Mouse (Mus musculus) limb, embryonic 10.5 days (tissue): ENCODE results near the gene Ppp1r9a. TPM values are rescaled to one million over a fixed set of nuclear protein-coding genes. Genes with fewer than 3 reads are reported as not detected.

Experiments used
- DNase-seq: peaks from one replicate; pipeline ENCODE4 v3.0.0-alpha.2; 2017; ENCODE audit warnings: low spot score
- H3K27ac ChIP-seq: fragments of 300-500 bp; sonication (generic); 2 replicates; pipeline ENCODE4 v1.5.1; 2016; ENCODE audit warnings: mild to moderate bottlenecking
- H3K27me3 ChIP-seq: fragments of 300-500 bp; sonication (generic); 2 replicates; pipeline ENCODE4 v1.6.1; 2016; ENCODE audit warnings: low read depth, mild to moderate bottlenecking; ENCODE audit not compliant: poor library complexity, severe bottlenecking
- H3K36me3 ChIP-seq: fragments of 300-500 bp; sonication (generic); 2 replicates; pipeline ENCODE4 v1.6.1; 2016; ENCODE audit warnings: mild to moderate bottlenecking, moderate library complexity
- H3K4me1 ChIP-seq: fragments of 300-500 bp; sonication (generic); 2 replicates; pipeline ENCODE4 v1.6.1; 2016
- H3K4me3 ChIP-seq: fragments of 300-500 bp; sonication (generic); 2 replicates; pipeline ENCODE4 v1.5.1; 2016; ENCODE audit warnings: mild to moderate bottlenecking, moderate library complexity
- H3K9me3 ChIP-seq: fragments of 300-500 bp; sonication (generic); replicated peaks from 2 replicates; pipeline ENCODE4 v1.6.1; 2016; ENCODE audit warnings: mild to moderate bottlenecking
- WGBS: fragments of 180-500 bp; shearing (Covaris S2); methylation state at CpG from one replicate; pipeline ENCODE4 v1.1.7; 2016; 5-methylcytosine and 5-hydroxymethylcytosine counted together
- polyA plus RNA-seq: library from polyadenylated mRNA; unstranded; fragments of >200 nt; fragmentation: Nextera tagmentation; extraction: Ambion mirVana; gene quantifications from 2 replicates; pipeline ENCODE4 v1.2.1, GENCODE M21; 2016

The Ppp1r9a gene
- polyA plus RNA-seq, 1 experiment from 2014 or later = 28.5 TPM

- WGBS = 91% methylated on average over 4 of the region's 4 CpGs
- no peak overlapping the region for H3K27ac ChIP-seq
- no peak for DNase-seq
- no peaks in the 10 kb centered on the region for H3K9me3 ChIP-seq
- no peaks in the 10 kb centered on the region for H3K27me3 ChIP-seq
- no peaks in the 10 kb centered on the region for H3K36me3 ChIP-seq
- peaks cover 31% of the 10 kb centered on the region for H3K4me1 ChIP-seq
- H3K4me3 ChIP-seq = no peak overlapping the region
Observed at GRCm38 (mm10) chr6:5189507-5189906, 286.8 kb downstream of the Ppp1r9a start.

GRCm38 (mm10) chr6:5190761-5191160 lies 288.0 kb downstream of the Ppp1r9a start:
- no peaks in the 10 kb centered on the region for H3K9me3 ChIP-seq
- 90% methylated on average over 4 of the region's 4 CpGs for WGBS
- no peaks in the 10 kb centered on the region for H3K36me3 ChIP-seq
- H3K4me3 ChIP-seq = no peak overlapping the region
- H3K27me3 ChIP-seq = peaks cover 3% of the 10 kb centered on the region; the same call in 1 of the 2 replicates
- peaks cover 31% of the 10 kb centered on the region for H3K4me1 ChIP-seq
- no peak for DNase-seq
- H3K27ac ChIP-seq = no peak overlapping the region

GRCm38 (mm10) chr6:5193693-5194092 lies 291.0 kb downstream of the Ppp1r9a start, which contains the start of gene Pon1:
Pon1 (minus strand) TSS chr6:5193946.
- peak within 1 kb of the TSS; percentile 61; the same call in 1 of the 2 replicates for H3K27ac ChIP-seq

GRCm38 (mm10) chr6:5198590-5198989 lies 295.9 kb downstream of the Ppp1r9a start:
- Histone ChIP-seq H3K4me3 (no peak overlapping the region), H3K36me3 (no peaks in the 10 kb centered on the region), H3K9me3 (0 out of 2 replicates have a peak, but pooled peaks cover 2% of the 10 kb centered on the region), H3K4me1 (peaks cover 6% of the 10 kb centered on the region), H3K27me3 (peaks cover 3% of the 10 kb centered on the region; the same call in 1 of the 2 replicates), H3K27ac (no peak overlapping the region)
- no peak for DNase-seq
- 97% methylated on average over 5 of the region's 5 CpGs for WGBS

More at GRCm38 (mm10) chr6:5193693-5194092, 291.0 kb downstream of the Ppp1r9a start, which contains the start of gene Pon1:
- no peak for DNase-seq
- WGBS = 36% methylated on average over 5 of the region's 5 CpGs
- Histone ChIP-seq H3K4me1 (peaks cover 10% of the 10 kb centered on the region), H3K9me3 (0 out of 2 replicates have a peak, but pooled peaks cover 2% of the 10 kb centered on the region), H3K36me3 (no peaks in the 10 kb centered on the region), H3K4me3 (no peak within 1 kb of the TSS), H3K27me3 (peaks cover 3% of the 10 kb centered on the region; the same call in 1 of the 2 replicates)

GRCm38 (mm10) chr6:5199376-5199905 lies 296.7 kb downstream of the Ppp1r9a start:
- H3K4me1 ChIP-seq = no peaks in the 10 kb centered on the region
- 0 out of 2 replicates have a peak, but pooled peaks cover 2% of the 10 kb centered on the region for H3K9me3 ChIP-seq
- peaks cover 3% of the 10 kb centered on the region; the same call in 1 of the 2 replicates for H3K27me3 ChIP-seq
- no peaks in the 10 kb centered on the region for H3K36me3 ChIP-seq
- 88% methylated on average over 8 of the region's 8 CpGs for WGBS
- no peak overlapping the region for H3K4me3 ChIP-seq
- H3K27ac ChIP-seq = no peak overlapping the region
- DNase-seq = peak; percentile 22

GRCm38 (mm10) chr6:5199916-5200315 lies 297.2 kb downstream of the Ppp1r9a start:
- Histone ChIP-seq H3K36me3 (no peaks in the 10 kb centered on the region), H3K27ac (no peak overlapping the region), H3K4me3 (no peak overlapping the region), H3K27me3 (peaks cover 3% of the 10 kb centered on the region; the same call in 1 of the 2 replicates), H3K9me3 (0 out of 2 replicates have a peak, but pooled peaks cover 2% of the 10 kb centered on the region), H3K4me1 (no peaks in the 10 kb centered on the region)
- WGBS = 91% methylated on average over 3 of the region's 3 CpGs
- DNase-seq = peak; percentile 7

GRCm38 (mm10) chr6:5207817-5208216 lies 305.1 kb downstream of the Ppp1r9a start:
- no peaks in the 10 kb centered on the region for H3K9me3 ChIP-seq
- 81% methylated on average over 2 of the region's 2 CpGs for WGBS
- no peaks in the 10 kb centered on the region for H3K36me3 ChIP-seq
- no peak for DNase-seq
- no peaks in the 10 kb centered on the region for H3K4me1 ChIP-seq
- H3K27ac ChIP-seq = no peak overlapping the region
- H3K27me3 ChIP-seq = no peaks in the 10 kb centered on the region
- H3K4me3 ChIP-seq = no peak overlapping the region

Other genes with a start within 250 kb of the Ppp1r9a start
- 38.5 and 52.3 TPM in 2 replicates for gene Sgce, start 155.7 kb upstream of the Ppp1r9a start, polyA plus RNA-seq
- gene Peg10, start 155.6 kb upstream of the Ppp1r9a start, polyA plus RNA-seq = 32.7 and 33.5 TPM in 2 replicates